Mouse (Mus musculus) G1E-ER4 (cell line): Measurements from ENCODE around the gene Cldn7. TPM values are rescaled to one million over a fixed set of nuclear protein-coding genes. Genes with fewer than 3 reads are reported as not detected.

Source experiments
- GATA1 ChIP-seq: IDR thresholded peaks from one replicate; pipeline ENCODE4 v1.8.0; 2012; ENCODE audit warnings: low read length, inconsistent platforms
- polyA plus RNA-seq: library from polyadenylated mRNA; stranded (reverse); fragments of >175 nt; gene quantifications from 2 replicates; pipeline ENCODE4 v1.2.3, GENCODE M21; 2012

Cldn7 gene
- polyA plus RNA-seq, 1 experiment: not detected

DNA sequence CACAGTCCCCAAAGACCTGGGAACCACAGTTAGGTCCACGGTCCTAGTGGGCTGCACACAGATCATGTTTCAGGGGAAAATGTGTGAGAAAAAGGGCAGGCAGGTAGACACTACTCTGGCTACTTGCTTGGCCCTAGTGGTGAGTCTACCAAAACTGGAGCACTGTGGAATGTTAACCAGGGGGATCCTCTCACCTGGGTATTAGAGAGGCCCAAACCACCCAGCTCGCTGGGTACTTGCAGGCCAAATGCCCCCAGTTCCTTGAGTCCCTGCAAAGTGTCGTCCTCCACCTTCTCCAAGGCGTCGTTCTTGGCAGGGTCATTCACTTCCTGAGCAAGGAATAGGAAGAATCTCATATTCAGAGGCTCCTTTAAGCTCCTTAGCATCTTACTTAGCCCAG lies 49.5 kb downstream of the Cldn7 start:
- no peak for TF ChIP-seq GATA1

DNA sequence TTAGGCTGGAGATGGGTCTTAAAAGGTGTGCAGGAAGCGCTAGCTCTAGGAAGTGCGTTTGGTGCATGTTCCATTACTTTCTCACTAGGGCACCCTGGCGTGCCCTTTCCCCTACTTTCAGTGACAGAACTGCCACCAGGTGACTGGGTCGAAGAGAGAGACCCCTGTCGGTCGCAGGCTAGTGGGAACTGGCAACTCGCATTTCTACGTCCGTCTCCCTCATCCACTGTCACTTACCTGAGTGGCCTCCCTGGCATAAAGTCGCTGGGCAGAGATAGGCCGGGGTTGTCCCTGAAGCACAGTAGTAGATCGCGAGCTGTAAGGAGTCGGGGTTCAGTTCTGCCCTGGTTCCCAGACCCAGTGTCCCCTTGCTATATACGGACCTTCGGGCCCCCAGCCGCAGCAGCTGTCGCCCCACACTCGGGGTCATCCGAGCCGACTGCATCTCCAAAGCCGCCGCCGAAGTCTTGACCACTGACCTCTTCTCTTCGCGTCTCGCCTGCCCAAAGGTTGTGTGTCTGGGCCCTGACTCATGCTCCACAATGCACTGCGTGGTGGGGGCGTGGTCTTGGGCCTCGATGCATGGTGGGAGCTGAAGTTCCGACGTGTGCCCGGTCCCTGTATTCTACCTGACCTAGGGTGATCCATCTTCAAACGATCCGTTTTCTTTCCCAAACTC lies 50.4 kb downstream of the Cldn7 start, which contains the start of gene Acadvl:
TSS of gene Acadvl (minus strand) at position 532 of the 679 bp plus-strand sequence.
- no peak for TF ChIP-seq GATA1

DNA sequence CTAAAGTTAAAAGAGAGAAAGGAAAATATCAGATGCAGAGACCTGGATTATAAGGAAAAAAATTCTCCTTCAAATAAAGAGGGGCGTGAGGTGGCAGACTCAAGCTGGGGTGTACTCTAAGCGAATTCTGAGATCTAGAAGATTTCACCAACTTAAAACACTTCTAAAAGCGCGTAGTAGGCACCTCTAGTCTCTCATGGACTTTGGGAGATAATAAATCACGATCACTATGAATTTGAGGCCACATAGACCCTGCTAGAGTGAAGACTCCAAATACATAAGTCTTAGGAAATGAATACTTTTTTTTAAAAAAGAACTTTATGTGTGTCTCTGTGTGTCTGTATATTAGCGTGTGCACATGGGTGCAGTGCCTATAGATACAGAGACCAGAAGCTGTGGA lies 51.1 kb downstream of the Cldn7 start:
- TF ChIP-seq GATA1: no peak

DNA sequence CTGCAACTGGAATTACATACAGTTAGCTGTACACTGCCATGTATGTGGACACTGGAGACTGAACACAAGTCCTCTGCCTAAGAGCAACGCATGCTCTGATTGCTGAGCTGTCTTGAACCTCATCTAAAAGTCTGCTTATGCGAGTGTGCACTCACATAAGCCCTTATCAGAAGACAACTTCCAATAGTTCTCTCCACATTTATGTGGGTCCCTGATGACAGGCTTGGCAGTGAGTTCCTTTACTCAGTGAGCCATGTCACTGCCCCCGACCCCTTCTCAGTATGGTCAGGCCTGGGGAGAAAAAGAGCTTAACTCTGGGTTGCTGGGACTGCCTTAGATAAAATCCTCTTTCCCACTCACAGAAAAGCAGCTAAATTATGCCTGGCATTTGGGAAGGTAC lies 52.1 kb downstream of the Cldn7 start, which contains the start of gene Dlg4:
TSS of gene Dlg4 (plus strand) at position 274 of the 400 bp plus-strand sequence.
- no peak for TF ChIP-seq GATA1

DNA sequence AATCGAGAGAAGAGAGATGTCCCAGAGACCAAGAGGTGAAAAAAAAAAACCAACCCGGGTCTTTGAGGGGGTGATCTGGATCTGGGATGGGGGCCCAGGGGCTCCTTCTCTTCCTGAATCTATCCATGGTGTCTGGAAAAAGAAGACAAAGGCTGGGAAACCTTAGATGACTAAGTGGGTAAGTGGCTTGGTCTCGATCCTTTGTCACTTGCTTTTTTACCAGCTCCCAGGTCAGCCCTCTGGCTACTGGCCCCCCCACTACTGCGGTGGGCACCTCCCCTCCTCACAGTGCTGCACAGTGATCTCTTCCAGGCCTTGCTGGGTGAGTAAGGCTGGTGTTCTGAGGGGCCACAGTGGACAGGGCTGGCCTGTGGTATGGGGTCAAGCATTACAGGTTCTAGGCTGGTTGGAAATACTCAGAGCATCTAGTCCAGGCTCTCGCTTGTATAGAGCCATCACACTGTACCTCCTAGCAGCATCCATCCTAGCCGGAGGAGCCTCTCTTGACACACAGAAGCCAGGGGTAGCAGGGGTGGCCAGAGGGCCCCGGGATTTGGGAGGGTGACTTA lies 52.7 kb downstream of the Cldn7 start:
- no peak for TF ChIP-seq GATA1

Other genes starting within 250 kb of the Cldn7 start
- gene Polr2a, start 206.1 kb upstream of the Cldn7 start, polyA plus RNA-seq: 65.1 and 65.3 TPM in 2 replicates
- not detected in 2 replicates for gene Slc35g3, start 202.8 kb upstream of the Cldn7 start, polyA plus RNA-seq
- gene Zbtb4, start 198.9 kb upstream of the Cldn7 start, polyA plus RNA-seq: 14.5 and 15.2 TPM in 2 replicates
- gene Chrnb1, start 168.8 kb upstream of the Cldn7 start, polyA plus RNA-seq: 0.03 and 0.11 TPM in 2 replicates
- gene Fgf11, start 162.9 kb upstream of the Cldn7 start, polyA plus RNA-seq: 0.39 and 0.53 TPM in 2 replicates
- gene Tmem102, start 159.2 kb upstream of the Cldn7 start, polyA plus RNA-seq: not detected in 2 replicates
- not detected in 2 replicates for gene Gm39566, start 149.5 kb upstream of the Cldn7 start, polyA plus RNA-seq
- not detected in 2 replicates for gene Spem2, start 146.3 kb upstream of the Cldn7 start, polyA plus RNA-seq
- gene Spem1, start 142.6 kb upstream of the Cldn7 start, polyA plus RNA-seq: not detected in 2 replicates
- gene Nlgn2, start 127.0 kb upstream of the Cldn7 start, polyA plus RNA-seq: 0.99 and 1.1 TPM in 2 replicates
- gene Tmem256, start 126.3 kb upstream of the Cldn7 start, polyA plus RNA-seq: 404 and 460 TPM in 2 replicates
- gene Plscr3, start 118.4 kb upstream of the Cldn7 start, polyA plus RNA-seq: 43.0 and 56.9 TPM in 2 replicates
- 0.09 and 0.91 TPM in 2 replicates for gene Tnk1, start 106.0 kb upstream of the Cldn7 start, polyA plus RNA-seq
- not detected in 2 replicates for gene Tmem95, start 86.8 kb upstream of the Cldn7 start, polyA plus RNA-seq
- 0.27 and 0.39 TPM in 2 replicates for gene Kctd11, start 83.4 kb upstream of the Cldn7 start, polyA plus RNA-seq
- 107 and 119 TPM in 2 replicates for gene Acap1, start 69.2 kb upstream of the Cldn7 start, polyA plus RNA-seq
- gene 2810408A11Rik, start 63.8 kb upstream of the Cldn7 start, polyA plus RNA-seq: 1.0 and 1.5 TPM in 2 replicates
- 83.2 and 85.5 TPM in 2 replicates for gene Neurl4, start 63.7 kb upstream of the Cldn7 start, polyA plus RNA-seq
- 246 and 266 TPM in 2 replicates for gene Gps2, start 50.9 kb upstream of the Cldn7 start, polyA plus RNA-seq
- 3,518 and 5,018 TPM in 2 replicates for gene Eif5a, start 42.8 kb upstream of the Cldn7 start, polyA plus RNA-seq
- 0.19 TPM in 1 of 2 replicates, not detected in the other for gene Ybx2, start 29.0 kb upstream of the Cldn7 start, polyA plus RNA-seq
- gene Slc2a4, start 16.6 kb upstream of the Cldn7 start, polyA plus RNA-seq: 0.03 and 0.35 TPM in 2 replicates
- gene Ctdnep1, start 16.4 kb downstream of the Cldn7 start, polyA plus RNA-seq: 224 and 279 TPM in 2 replicates
- 7.7 and 13.2 TPM in 2 replicates for gene Elp5, start 17.7 kb downstream of the Cldn7 start, polyA plus RNA-seq
- 164 and 205 TPM in 2 replicates for gene Gabarap, start 26.4 kb downstream of the Cldn7 start, polyA plus RNA-seq
- 92.5 and 117 TPM in 2 replicates for gene Phf23, start 31.0 kb downstream of the Cldn7 start, polyA plus RNA-seq
- 59.6 and 66.9 TPM in 2 replicates for gene Dvl2, start 35.8 kb downstream of the Cldn7 start, polyA plus RNA-seq
- 19.7 and 28.8 TPM in 2 replicates for gene Acadvl, start 50.6 kb downstream of the Cldn7 start, polyA plus RNA-seq
- 7.4 and 7.6 TPM in 2 replicates for gene Dlg4, start 52.2 kb downstream of the Cldn7 start, polyA plus RNA-seq
- not detected in 2 replicates for gene Asgr1, start 89.3 kb downstream of the Cldn7 start, polyA plus RNA-seq
- gene Asgr2, start 127.9 kb downstream of the Cldn7 start, polyA plus RNA-seq: not detected in 2 replicates
- not detected in 2 replicates for gene Mgl2, start 165.6 kb downstream of the Cldn7 start, polyA plus RNA-seq
- gene Clec10a, start 191.4 kb downstream of the Cldn7 start, polyA plus RNA-seq: 1.5 and 4.3 TPM in 2 replicates
- not detected in 2 replicates for gene Slc16a11, start 248.0 kb downstream of the Cldn7 start, polyA plus RNA-seq